Mouse (Mus musculus) midbrain, postnatal 0 days (tissue): ENCODE results near the gene Meig1. TPM values are rescaled to one million over a fixed set of nuclear protein-coding genes. Genes with fewer than 3 reads are reported as not detected.

ENCODE experiments used
- ATAC-seq: fragments of 200-750 bp; cut with Nextera tagmentation; 2 replicates; pipeline ENCODE4 v1.8.0; 2017; ENCODE audit warnings: moderate number of reproducible peaks, mild to moderate bottlenecking, moderate TSS enrichment, moderate library complexity; ENCODE audit not compliant: low FRiP score
- DNase-seq: peaks from one replicate; pipeline ENCODE4 v3.0.0-alpha.2; 2015; ENCODE audit warnings: low spot score
- H3K27ac ChIP-seq: fragments of 300-500 bp; sonication (generic); 2 replicates; pipeline ENCODE4 v1.5.1; 2014; ENCODE audit warnings: low read depth, mild to moderate bottlenecking, low read length, mixed read lengths
- H3K27me3 ChIP-seq: fragments of 300-500 bp; sonication (generic); 2 replicates; pipeline ENCODE4 v1.6.1; 2014; ENCODE audit warnings: low read length, control low read depth, mixed read lengths; ENCODE audit not compliant: insufficient read depth
- H3K36me3 ChIP-seq: fragments of 300-500 bp; sonication (generic); 2 replicates; pipeline ENCODE4 v1.6.1; 2014; ENCODE audit warnings: low read length, control low read depth, mixed read lengths; ENCODE audit not compliant: insufficient read depth
- H3K4me1 ChIP-seq: fragments of 300-500 bp; sonication (generic); 2 replicates; pipeline ENCODE4 v1.6.1; 2014; ENCODE audit warnings: mild to moderate bottlenecking, control low read depth, antibody characterized with exemption, low read length, mixed read lengths; ENCODE audit not compliant: insufficient read depth
- H3K4me2 ChIP-seq: fragments of 300-500 bp; sonication (generic); 2 replicates; pipeline ENCODE4 v1.6.1; 2014; ENCODE audit warnings: low read depth, mild to moderate bottlenecking, low read length, mixed read lengths; ENCODE audit not compliant: poor library complexity, severe bottlenecking
- H3K4me3 ChIP-seq: fragments of 300-500 bp; sonication (generic); 2 replicates; pipeline ENCODE4 v1.5.1; 2014; ENCODE audit warnings: low read depth, mild to moderate bottlenecking, low read length, moderate library complexity
- H3K9ac ChIP-seq: fragments of 300-500 bp; sonication (generic); replicated peaks from 2 replicates; pipeline ENCODE4 v1.6.1; 2014; ENCODE audit warnings: mild to moderate bottlenecking, low read length, moderate library complexity, mixed read lengths; ENCODE audit not compliant: poor library complexity, severe bottlenecking
- H3K9me3 ChIP-seq: fragments of 300-500 bp; sonication (generic); 2 replicates; pipeline ENCODE4 v1.6.1; 2016; ENCODE audit warnings: low read length, control low read depth
- CTCF ChIP-seq: IDR thresholded peaks from 2 replicates; pipeline ENCODE4 v1.5.1; 2016; ENCODE audit warnings: antibody characterized with exemption, mild to moderate bottlenecking
- WGBS: fragments of 180-500 bp; shearing (Covaris S2); extraction: QIAGEN DNeasy Blood & Tissue Kit; methylation state at CpG from one replicate; pipeline ENCODE4 v1.1.7; 2014; 5-methylcytosine and 5-hydroxymethylcytosine counted together
- polyA plus RNA-seq: library from polyadenylated mRNA; unstranded; fragments of >200 nt; fragmentation: Nextera tagmentation; extraction: Ambion mirVana; gene quantifications from 2 replicates; pipeline ENCODE4 v1.2.1, GENCODE M21; 2015
- total RNA-seq: library from RNA; depleted of rRNA; stranded (reverse); fragments of >200 nt; gene quantifications from 2 replicates; pipeline ENCODE4 v1.2.3, GENCODE M21; 2014

Meig1 gene
- total and polyA plus RNA-seq, 2 experiments from 2014 or later, result 7.2 to 19.0 TPM

DNA sequence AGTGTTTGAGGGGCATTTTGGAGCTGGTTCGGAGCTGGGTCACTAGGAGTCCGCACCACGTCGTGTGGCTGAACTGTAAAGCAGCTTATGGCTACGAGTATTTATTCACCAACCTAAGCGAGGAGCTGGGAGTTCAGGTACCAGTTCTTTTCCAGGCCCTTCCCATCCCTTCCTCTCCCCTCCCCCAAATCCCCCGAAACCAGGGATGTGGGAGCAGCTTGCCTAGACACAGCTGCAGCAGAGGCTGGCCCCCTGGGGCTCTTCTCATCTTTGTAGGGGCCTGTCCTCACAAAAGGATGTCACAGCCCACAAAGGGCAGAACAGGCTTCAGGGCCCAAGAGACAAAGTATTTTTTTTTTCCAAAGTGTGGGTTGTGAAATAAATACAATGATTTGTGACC is 15.5 kb upstream of the Meig1 start:
- Histone ChIP-seq H3K27ac (no peak overlapping the region), H3K9ac (no peak overlapping the region), H3K4me2 (no peak overlapping the region), H3K36me3 (peaks cover 27% of the 10 kb centered on the region), H3K27me3 (no peaks in the 10 kb centered on the region), H3K4me1 (no peaks in the 10 kb centered on the region), H3K4me3 (no peak overlapping the region), H3K9me3 (no peaks in the 10 kb centered on the region)
- DNase-seq (no peak), ATAC-seq (no peak)
- no peak for TF ChIP-seq CTCF
- 34% methylated on average over 7 of the region's 7 CpGs for WGBS

- WGBS, result 81% methylated on average over 6 of the region's 6 CpGs
- H3K4me2 ChIP-seq, result no peak overlapping the region
- no peaks in the 10 kb centered on the region for H3K27me3 ChIP-seq
- TF ChIP-seq CTCF, result no peak
- no peaks in the 10 kb centered on the region for H3K9me3 ChIP-seq
- H3K4me3 ChIP-seq, result no peak overlapping the region
- peaks cover 21% of the 10 kb centered on the region for H3K36me3 ChIP-seq
- H3K9ac ChIP-seq, result no peak overlapping the region
- H3K4me1 ChIP-seq, result no peaks in the 10 kb centered on the region
- DNase-seq, result no peak
- H3K27ac ChIP-seq, result no peak overlapping the region
- no peak for ATAC-seq
Measured at GRCm38 (mm10) chr2:3435369-3436061, 13.1 kb upstream of the Meig1 start.

DNA sequence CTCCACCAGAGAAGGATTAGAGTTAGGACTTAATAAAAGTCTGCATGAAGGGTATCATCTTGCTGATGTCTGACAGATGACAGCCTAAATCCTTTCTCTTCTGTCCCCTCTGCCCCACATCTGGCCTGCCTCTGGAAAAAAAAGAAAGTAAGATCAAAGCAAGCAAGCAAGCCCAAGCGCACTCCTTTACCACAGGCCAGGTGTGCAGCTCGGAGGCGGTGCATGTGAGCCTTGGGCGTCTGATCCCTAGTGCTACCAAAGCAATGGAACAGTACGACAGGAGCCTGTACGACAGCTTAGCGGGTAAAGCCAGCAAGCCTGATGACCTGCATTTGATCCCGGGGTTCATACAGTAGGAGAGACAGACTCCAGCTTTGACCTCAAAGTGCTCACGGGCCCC is 8.5 kb upstream of the Meig1 start:
- no peak for TF ChIP-seq CTCF
- H3K4me2 ChIP-seq, result no peak overlapping the region
- 91% methylated on average over 9 of the region's 9 CpGs for WGBS
- H3K27me3 ChIP-seq, result no peaks in the 10 kb centered on the region
- H3K4me3 ChIP-seq, result no peak overlapping the region
- H3K9me3 ChIP-seq, result no peaks in the 10 kb centered on the region
- H3K27ac ChIP-seq, result no peak overlapping the region
- H3K4me1 ChIP-seq, result no peaks in the 10 kb centered on the region
- H3K9ac ChIP-seq, result no peak overlapping the region
- H3K36me3 ChIP-seq, result peaks cover 4% of the 10 kb centered on the region; the same call in 1 of the 2 replicates
- ATAC-seq (no peak), DNase-seq (no peak)

GRCm38 (mm10) chr2:3424579-3424910 is 2.1 kb upstream of the Meig1 start:
- peak; percentile 1; the same call in 1 of the 2 replicates for ATAC-seq
- Histone ChIP-seq H3K4me2 (peak overlapping the region; percentile 93), H3K9ac (peak overlapping the region; percentile 64), H3K4me3 (peak overlapping the region; percentile 74), H3K4me1 (no peaks in the 10 kb centered on the region), H3K27ac (0 out of 2 replicates have a peak overlapping the region, but pooled peaks have one; percentile 9), H3K27me3 (no peaks in the 10 kb centered on the region), H3K9me3 (no peaks in the 10 kb centered on the region), H3K36me3 (no peaks in the 10 kb centered on the region; the same call in 1 of the 2 replicates)
- WGBS, result 8% methylated on average over 9 of the region's 10 CpGs
- no peak for DNase-seq
- TF ChIP-seq CTCF, result no peak

GRCm38 (mm10) chr2:3423841-3424578 is 1.6 kb upstream of the Meig1 start, which contains the start of gene Dclre1c:
Gene Dclre1c (plus strand): TSS chr2:3424131.
- no peak; the same call in 1 of the 2 replicates for TF ChIP-seq CTCF
- H3K27ac ChIP-seq, result peak within 1 kb of the TSS; percentile 9; the same call in 1 of the 2 replicates
- peak within 1 kb of the TSS; percentile 93 for H3K4me2 ChIP-seq
- 2% methylated on average over 29 of the region's 29 CpGs for WGBS
- H3K4me3 ChIP-seq, result peak within 1 kb of the TSS; percentile 74
- no peaks in the 10 kb centered on the region for H3K4me1 ChIP-seq
- DNase-seq (peak; percentile 95), ATAC-seq (peak; percentile 99)
- peak within 1 kb of the TSS; percentile 64 for H3K9ac ChIP-seq
- no peaks in the 10 kb centered on the region for H3K36me3 ChIP-seq
- no peaks in the 10 kb centered on the region for H3K9me3 ChIP-seq
- no peaks in the 10 kb centered on the region for H3K27me3 ChIP-seq

- no peaks in the 10 kb centered on the region for H3K9me3 ChIP-seq
- ATAC-seq, result no peak
- 41% methylated on average over 4 of the region's 4 CpGs for WGBS
Measured at GRCm38 (mm10) chr2:3420157-3420556, 2.3 kb downstream of the Meig1 start.

More at GRCm38 (mm10) chr2:3420157-3420556, 2.3 kb downstream of the Meig1 start:
- no peak overlapping the region for H3K9ac ChIP-seq
- no peak overlapping the region for H3K27ac ChIP-seq
- no peaks in the 10 kb centered on the region for H3K36me3 ChIP-seq
- H3K4me2 ChIP-seq, result no peak overlapping the region
- peak; percentile 59 for DNase-seq
- no peaks in the 10 kb centered on the region for H3K27me3 ChIP-seq
- H3K4me3 ChIP-seq, result no peak overlapping the region
- H3K4me1 ChIP-seq, result no peaks in the 10 kb centered on the region
- TF ChIP-seq CTCF, result no peak
